Mouse (Mus musculus) left cerebral cortex, postnatal 36 days (tissue): ENCODE data around the gene Parg. TPM values are rescaled to one million over a fixed set of nuclear protein-coding genes. Genes with fewer than 3 reads are reported as not detected.
A peak's percentile ranks its signal among the peaks of the same experiment; 100 is the strongest.

ENCODE experiments used
- DNase-seq, 2 experiments: peaks; one replicate each; pipeline ENCODE4 v3.0.0; 2021 to 2022; ENCODE audit warnings: low spot score in 2 of 2, mixed read lengths in 1 of 2
- intact Hi-C: fragments of 180-260 bp; cut with DNase I; formaldehyde crosslinking; loops from one replicate; pipeline ENCODE4 v1.15.1; 2025
- total RNA-seq, 2 experiments: library from RNA; stranded (reverse); gene quantifications; 2 replicates each; pipeline ENCODE4 v1.2.3; 2021

Gene Parg
- total RNA-seq: 10 to 100 TPM; 35.9 to 42.6 TPM

DNA sequence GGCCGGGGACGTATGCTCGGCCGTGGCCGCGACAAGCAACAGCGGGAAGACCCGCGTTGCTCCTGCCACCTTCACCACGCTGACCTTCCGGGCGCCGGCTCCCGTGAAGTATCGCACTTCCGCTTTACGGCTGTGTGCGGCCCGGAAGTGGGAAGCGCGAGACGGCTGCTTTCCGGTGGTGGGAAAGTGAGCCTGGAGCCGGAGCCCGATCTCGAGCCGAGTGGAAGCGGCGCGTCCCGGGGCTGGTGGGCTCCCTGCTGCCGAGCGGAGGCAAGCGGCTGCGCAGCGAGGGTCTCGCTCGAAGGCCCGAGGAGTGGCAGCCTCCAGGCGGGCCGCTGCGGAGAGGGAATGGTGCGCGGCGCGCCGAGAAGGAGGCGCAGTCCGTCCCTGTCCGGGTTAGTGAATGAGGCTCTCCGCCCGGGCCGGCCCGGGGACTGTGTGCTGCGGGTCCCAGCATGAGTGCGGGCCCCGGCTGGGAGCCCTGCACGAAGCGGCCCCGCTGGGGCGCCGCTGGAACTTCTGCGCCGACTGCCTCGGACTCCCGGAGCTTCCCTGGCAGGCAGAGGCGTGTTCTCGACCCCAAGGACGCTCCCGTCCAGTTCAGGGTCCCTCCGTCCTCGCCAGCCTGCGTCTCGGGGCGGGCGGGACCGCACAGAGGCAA is at the start of gene Parg, which contains the start of gene Timm23:
Gene Parg, plus strand, starts transcription at position 159 of the 661 bp plus-strand sequence.
Gene Timm23, minus strand, starts transcription at position 108 of the 661 bp plus-strand sequence.
- peak; percentile 91 for DNase-seq

DNA sequence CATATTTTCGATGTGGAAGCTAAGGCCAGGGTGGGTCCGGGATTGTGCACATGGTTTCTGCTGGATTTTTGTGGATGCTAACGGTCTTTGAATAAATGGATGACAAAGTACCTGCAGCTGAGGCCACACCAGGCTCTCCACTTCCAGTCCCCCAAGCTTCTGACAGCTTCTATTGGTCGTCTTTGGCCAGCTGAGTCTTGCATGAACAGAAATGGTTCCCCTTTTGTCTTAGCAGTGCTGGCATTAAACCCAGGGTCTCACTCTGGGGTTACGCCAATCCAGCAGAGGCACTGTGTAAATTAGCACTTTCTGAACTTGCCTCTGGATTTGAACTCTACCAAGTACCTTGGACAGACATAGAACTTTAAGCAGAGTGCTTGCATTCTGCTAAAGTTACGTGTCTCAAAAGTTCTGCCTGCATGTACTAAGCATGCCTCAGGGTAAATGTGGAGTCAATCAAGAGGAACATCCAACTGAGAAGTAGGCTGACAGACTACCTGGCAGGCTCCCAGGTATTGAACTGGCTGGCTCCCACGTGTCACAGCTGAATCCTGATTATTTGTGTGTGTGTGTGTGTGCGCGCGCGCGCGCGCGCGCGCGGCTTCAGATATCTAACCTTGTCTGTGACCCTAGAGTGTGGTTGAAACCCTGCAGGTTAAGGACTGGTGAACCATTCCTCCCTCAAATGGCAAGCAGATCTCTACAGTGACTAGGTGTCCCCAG is 49.3 kb upstream of the Parg start:
- intact Hi-C loops: no loop called here
- DNase-seq: no peak

More for the DNA sequence above, at the start of gene Parg, which contains the start of gene Timm23:
- intact Hi-C loops: no loop called here

DNA sequence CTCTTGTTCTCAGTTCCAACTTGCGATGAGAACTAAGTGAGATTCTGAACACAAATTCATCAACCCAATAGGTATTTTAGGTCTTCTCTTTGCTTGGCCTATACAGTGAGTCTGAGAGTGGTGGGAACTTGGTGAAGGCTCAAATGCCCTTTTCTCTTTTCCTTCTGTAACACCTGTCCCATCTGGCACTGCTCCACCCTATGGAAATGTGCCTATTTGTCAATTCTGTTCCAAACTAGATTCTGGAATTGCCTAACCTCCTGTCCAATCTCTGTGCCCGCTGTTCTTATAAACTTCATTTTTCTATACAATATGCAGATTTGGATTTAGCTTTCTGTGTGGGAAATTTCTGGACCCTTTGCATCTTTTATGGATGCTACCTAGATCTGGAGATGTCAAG is 48.6 kb upstream of the Parg start:
- no peak for DNase-seq
- intact Hi-C loops: no loop called here

DNA sequence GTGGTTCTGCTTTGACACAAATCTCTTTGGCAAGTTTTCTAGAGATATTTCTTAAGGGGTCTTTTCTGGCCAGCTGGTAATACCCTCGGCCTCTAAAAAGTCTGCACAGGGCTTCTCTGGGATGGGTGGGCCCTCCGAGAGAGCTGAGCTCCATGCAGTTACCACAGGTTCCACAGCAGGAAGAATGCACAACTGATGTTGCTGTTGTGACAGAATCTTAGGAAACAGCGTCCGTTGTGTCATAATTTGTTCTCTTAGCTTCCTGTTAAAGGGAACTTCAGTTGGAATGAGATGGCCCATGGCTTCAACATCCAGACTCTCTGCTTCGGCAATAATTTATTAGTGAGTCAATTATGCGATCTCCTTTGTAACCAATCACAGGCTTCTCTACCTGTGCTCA is 47.0 kb upstream of the Parg start:
- no peak for DNase-seq
- intact Hi-C loops: no loop called here

DNA sequence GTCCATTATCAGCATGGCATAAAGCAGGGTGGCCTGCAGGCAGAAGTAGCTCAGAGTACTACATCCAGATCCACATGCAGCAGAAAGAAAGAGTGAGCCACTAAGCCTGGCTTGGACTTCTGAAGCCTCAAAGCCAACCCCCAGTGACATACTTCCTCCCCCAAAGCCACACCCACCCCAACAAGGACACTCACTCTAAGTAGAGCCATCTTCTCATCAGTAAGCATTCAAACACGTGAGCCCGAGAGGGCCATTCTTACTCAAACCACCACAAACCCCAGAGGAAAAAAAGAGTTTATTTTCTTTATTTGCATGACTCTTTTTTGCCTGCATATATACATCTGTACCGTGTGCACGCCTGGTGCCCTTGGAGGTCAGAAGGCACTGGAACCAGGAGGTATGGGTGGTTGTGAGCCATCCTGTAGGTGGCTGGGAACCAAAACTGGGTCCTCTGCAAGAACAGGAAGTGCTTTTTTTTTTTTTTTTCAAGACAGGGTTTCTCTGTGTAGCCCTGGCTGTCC is 42.5 kb upstream of the Parg start:
- no peak for DNase-seq
- intact Hi-C loops: no loop called here

DNA sequence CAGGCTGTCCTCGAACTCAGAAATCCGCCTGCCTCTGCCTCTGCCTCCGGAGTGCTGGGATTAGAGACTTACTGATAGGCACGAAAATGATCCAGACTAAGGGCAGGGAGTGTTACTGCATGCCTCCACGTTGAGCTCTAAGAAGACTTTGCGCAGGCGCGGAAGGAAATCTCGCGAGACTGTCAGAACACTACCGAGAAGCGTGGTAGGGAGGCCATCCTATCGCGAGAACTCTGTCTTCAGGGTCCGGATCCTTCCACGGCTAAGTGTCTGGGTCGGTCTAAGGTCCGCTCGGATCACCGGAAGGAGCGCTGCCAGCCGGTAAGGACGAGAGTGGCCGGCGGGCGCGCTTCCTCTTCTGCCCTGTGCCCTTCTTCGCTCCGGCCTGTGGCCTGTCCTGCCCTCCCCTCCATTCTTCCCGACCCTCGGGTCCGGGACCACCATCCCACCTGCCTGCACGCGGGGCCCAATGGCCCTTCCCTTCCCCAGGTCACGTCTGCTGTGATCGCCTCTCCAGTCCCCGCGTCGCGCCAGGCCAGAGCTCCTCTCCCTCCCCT is 42.0 kb upstream of the Parg start, which contains the start of gene Ncoa4:
Gene Ncoa4, plus strand, starts transcription at position 176 of the 557 bp plus-strand sequence.
- DNase-seq: peak; percentile 97 to 98
- intact Hi-C loops: no loop called here

DNA sequence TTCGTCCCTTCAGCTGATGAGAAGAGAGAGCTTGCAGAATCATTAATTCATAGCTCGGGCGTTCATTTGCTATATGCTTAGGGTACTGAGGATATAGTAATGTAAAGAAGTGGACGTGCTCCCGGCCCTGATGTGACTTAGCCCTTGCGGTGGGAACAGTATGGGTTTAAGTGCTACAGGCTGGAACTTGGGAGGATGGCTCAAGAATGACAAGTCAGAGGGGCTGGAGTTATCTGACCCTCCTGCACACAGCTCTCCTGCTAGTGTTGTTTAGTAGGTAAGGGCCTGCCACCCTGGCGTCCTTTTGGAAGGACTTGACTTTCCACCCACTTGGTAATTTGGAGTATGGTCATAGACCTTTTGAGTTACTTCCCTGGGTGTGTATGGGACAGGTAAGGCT is 41.2 kb upstream of the Parg start:
- intact Hi-C loops: no loop called here

DNA sequence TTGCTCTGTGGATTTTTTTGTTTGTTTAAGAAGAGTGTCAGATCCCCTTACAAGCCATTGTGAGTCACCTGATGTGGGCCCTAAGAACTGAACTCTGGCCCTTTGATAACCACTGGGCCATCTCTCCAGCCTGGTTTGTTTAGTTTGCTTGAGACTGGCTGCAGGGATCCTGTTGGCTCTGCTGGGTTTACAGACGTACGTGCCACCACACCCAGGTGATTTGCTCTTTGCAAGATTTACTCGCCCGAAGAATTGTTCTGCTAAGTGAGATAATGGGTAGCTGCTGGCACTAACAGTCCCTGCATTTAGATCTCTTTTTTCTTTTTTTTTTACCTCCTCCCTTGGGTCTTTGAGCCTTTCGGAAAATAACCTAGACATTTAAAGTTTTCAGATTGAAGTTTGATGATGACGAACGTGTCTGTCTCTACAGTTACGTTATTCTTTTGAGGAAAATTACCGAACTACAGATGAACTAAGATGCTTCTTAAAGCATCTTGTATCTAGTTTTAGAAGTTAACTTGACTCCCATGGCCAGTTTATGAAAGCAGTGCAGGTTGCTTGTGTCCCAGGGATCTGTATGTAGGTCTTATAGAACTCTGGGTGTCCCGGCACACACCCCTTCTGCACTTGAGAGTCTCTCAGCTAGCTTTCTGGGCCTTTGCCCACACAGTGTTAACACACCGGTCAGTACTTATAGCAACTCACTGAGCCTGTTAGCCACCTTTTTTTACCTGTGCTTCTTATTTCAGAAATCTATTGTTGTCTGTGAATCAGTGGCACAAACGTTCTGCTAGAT is 40.5 kb upstream of the Parg start:
- DNase-seq: no peak
- intact Hi-C loops: no loop called here

More for the DNA sequence above, 41.2 kb upstream of the Parg start:
- no peak for DNase-seq

DNA sequence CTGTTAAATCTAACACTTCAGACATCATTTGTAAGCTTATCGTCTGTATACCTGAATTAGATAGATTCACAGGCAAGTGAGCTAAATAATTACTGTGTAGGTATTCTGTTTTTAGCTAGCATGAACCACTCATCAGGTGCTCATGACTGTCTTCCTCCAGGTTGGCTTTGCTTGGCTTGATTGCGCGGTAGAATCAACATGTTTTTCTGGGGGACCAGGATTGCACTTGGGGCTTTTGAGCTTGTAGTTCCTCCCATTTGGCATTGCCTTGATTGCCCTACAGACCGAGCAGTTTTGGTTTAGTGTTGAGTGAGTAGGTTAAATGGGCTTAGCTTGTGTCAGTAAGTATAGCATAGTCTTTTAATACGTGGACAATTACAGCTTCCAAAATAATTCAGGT is 39.5 kb upstream of the Parg start:
- DNase-seq: no peak
- intact Hi-C loops: no loop called here

DNA sequence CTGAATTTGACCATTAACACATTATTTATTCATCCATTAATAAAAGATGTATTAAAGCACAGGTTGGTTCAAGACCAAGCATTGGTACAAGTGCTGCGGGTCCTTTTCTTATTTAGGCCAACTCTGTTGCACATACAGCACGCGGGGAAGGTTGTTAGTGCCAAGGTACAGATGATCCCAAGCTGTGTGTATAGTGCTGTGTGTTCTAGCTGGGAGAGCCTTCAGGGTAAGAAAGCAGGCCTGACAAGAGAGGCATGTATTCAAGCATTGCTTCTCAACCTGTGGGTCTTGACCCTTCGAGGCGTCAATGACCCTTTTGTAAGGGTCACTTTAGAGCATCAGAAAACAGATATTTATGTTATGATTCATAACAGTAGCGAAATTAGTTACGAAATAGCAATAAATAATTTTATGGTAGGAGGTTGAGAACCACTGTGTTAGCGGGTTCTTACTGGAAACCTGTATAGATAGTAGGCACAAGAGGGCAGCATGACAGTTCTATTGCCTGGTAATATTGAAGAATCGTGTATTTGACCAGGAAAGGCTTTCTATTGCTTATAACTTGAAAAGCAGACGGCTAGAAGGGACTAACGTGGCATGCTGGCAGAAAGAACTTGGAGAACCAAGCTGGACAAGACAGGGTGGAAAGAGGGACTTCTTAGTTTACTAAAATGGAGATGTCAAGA is 38.4 kb upstream of the Parg start:
- no peak for DNase-seq
- intact Hi-C loops: no loop called here

DNA sequence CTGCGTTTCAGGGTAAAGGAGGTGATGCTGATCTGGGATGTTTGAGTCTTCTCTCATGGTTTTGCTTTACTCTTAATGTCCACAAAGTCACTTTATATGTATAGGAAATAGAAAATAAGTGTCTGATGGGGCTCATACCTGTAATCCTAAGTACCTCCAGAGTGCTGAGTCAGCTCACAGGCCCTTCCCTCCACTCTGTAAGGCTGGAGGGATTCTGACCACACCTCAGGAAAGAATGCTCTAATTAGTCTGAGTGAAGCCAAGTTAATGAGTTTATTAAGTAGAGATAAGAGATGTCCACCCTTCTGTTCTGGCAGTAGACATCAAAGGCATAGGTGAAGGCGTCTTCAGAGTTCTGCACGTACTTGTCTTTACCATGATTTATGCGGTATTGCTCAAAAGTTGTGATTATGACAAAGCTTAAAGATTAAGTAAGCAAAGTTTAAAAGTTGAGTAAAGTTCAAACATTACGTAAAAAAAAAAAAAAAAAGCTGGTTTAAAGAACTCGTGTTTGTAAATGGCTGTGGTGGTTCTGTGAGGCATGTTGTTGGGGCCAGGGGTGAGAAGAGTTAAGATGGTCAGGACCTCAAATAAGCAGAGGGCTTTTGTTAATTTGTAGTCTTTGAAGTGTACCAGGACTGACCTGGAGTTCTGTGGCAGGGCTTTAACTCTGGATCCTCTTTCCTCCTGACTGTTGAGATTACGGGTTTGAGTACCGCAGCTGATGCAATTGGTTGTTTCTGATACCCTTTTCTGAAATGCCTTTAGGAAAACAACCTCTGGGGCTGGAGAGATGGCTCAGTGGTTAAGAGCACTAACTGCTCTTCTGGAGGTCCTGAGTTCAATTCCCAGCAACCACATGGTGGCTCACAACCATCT is 37.3 kb upstream of the Parg start:
- no peak for DNase-seq
- intact Hi-C loops: no loop called here

DNA sequence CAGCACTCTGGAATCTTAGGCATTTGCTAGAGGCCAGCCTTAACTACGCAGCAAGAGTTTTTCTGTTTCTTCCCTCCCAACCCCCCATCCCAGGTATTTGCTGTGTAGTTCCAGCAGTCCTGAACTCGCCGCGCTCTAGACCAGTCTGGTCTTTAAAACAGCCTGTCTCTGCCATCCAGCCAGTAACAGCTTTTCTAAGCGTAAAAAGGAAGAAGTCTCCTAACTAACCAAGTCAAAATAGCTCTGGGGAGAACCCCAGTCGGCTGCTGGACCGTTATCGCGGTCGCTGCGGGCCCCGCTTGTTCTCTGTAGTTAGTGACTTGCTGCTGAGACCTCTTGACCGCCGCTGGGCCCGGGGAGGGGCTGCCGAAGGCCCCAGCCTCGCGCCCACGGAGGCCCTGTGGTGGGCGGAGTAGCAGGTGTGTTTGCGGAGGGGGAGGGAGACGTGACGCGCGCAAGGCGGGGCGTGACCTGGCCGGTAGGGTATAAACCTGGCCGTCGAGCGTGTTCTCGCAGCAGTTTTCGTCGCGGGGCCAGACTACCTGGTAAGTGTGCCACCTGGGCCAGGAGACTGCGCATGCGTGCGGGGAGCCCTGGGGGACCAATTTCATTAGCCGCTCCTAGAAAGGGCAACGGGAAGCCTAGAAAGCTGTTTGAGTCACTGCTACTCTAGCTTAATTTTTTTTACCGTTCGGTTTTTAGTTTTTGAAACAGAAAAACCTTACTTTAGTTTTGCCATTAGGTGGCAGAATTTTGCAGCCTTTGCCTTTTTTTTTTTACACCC is 36.3 kb upstream of the Parg start:
- intact Hi-C loops: no loop called here
- DNase-seq: peak; percentile 44 to 45

DNA sequence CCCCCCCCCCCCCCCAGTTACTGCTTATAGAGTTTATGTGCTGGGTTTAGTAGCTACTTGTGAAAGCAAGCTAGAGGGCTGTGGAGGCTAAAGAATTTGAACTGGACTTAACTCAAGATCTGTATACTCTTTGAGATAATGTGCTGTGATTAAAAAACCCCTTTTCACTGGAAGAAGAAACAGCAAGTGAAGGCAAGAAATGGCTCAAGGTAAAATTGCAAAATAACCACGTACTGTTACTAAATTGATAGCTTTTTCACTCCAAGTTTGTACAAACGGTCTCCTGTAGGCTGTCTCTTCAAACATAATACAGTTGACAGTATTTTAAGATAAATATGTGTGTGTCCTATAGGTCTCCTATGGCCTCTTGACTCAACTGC is 35.7 kb upstream of the Parg start:
- intact Hi-C loops: no loop called here
- DNase-seq: no peak

DNA sequence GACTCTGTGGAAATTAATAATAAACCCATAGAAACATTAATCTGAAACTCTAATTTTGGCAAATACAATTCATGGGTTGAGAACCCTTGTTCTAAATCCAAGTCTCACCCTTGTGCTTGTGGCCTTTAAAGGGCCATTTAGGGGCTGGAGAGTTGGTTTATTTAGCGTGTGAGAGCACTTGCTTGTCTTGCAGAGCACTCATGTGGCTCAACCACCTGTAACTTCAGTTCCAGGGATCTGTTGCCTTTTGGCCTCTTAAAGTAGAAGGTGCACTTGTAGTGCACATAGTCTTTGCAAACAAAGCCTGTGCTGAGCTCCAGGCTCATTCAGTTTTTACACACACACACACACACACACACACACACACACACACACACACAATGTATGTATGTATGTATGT is 34.9 kb upstream of the Parg start:
- intact Hi-C loops: no loop called here
- no peak for DNase-seq

DNA sequence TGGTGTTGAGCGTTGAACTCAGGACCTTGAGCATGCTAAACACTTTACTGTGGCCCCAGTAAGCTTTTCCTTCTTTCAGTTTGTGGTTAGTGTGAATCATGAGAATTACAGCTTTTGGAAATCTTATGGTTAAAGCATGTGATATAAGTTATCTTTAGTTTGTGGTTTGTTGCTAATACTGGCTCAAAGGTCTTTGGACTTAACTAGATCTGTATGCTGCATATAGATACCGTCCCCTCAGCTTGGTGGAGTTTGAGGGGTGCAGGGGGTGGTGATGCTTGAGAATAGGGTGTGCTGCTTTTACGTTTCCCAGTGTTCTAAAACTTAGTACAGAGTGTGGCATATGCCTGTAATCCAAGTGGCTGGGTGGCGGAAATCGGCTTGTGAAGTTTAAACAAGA is 34.4 kb upstream of the Parg start:
- no peak for DNase-seq
- intact Hi-C loops: no loop called here

DNA sequence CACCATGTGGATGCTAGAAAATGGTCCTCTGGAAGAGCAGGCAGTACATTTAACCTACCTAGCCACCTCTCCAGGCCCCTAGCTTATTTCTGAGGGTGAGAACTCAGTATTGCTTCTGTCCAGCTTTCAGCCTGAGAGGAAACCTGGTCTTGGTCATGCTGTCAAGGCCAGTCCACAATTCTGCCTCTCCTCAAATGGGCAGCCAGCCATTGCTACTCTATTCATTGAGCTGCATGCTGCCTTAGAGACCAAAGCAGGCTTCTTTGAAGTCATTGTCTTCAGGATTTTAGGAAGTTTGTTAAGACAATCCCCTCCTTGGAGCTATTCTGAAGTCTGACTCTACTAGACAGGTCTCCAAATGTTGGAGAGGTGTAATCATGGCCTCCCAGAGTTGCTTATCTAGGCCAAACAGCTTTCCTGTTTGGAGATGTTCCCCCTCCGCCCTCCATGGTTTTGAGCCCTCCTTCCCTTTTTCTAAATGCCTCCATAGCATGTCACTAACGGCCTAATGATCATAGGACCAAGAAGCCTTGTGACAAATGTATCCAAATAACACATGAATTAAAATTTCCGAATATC is 33.0 kb upstream of the Parg start:
- DNase-seq: no peak
- intact Hi-C loops: no loop called here

DNA sequence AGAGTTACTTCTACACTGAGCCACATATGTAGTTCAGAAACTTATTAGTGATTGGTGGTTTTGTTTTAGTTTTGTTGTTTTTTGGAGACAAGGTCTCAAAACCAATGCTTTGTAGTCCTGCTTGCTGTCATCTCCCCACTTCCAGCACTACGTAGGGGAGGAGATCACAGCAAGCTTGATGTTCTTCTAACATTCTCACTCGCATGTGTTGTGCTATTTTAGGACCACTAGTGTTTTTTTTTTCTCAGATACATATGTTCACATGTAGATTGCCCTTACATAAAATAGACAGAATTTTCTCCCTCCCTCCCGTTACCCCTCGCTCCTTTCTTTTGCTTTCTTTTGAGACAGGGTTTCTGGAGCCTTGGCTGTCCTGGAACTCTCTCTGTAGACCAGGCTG is 31.6 kb upstream of the Parg start:
- intact Hi-C loops: no loop called here
- no peak for DNase-seq
